Mouse (Mus musculus) MEL (cell line): ENCODE data around the gene Mtf2. TPM values are rescaled to one million over a fixed set of nuclear protein-coding genes. Genes with fewer than 3 reads are reported as not detected.

ENCODE experiments used
- DNase-seq: peaks from one replicate; pipeline ENCODE4 v3.0.0; 2011; ENCODE audit warnings: low read depth, low spot score
- H3K27ac ChIP-seq: 2 replicates; pipeline ENCODE4 v1.5.1; 2012; ENCODE audit warnings: low read depth, mild to moderate bottlenecking, control low read depth, low read length, moderate library complexity; ENCODE audit not compliant: control insufficient read depth
- H3K27me3 ChIP-seq, 2 experiments: fragments of 150-350 bp in 1 of 2; sonication (generic) in 1 of 2; 2 replicates each; pipeline ENCODE4 v1.6.1; 2012; ENCODE audit warnings: low read length in 2 of 2, mild to moderate bottlenecking in 2 of 2, improper control_type of control experiment in 1 of 2, moderate library complexity in 1 of 2; ENCODE audit not compliant: insufficient read depth in 2 of 2, control insufficient read depth in 1 of 2
- H3K36me3 ChIP-seq, 2 experiments: 2 replicates each; pipeline ENCODE4 v1.6.1; 2012 to 2014; ENCODE audit warnings: low read length in 2 of 2, improper control_type of control experiment in 1 of 2, inconsistent platforms in 1 of 2, mild to moderate bottlenecking in 1 of 2; ENCODE audit not compliant: insufficient read depth in 2 of 2, control insufficient read depth in 1 of 2
- H3K4me1 ChIP-seq, 2 experiments: fragments of 150-350 bp in 1 of 2; sonication (generic) in 1 of 2; 2 replicates each; pipeline ENCODE4 v1.6.1; 2012; ENCODE audit warnings: low read length in 2 of 2, improper control_type of control experiment in 1 of 2, mild to moderate bottlenecking in 1 of 2; ENCODE audit not compliant: insufficient read depth in 2 of 2, control insufficient read depth in 1 of 2
- H3K4me3 ChIP-seq, 2 experiments: fragments of 150-350 bp in 1 of 2; sonication (generic) in 1 of 2; 2 replicates each; pipeline ENCODE4 v1.5.1; 2012; ENCODE audit warnings: low read depth in 2 of 2, low read length in 2 of 2, mild to moderate bottlenecking in 2 of 2, moderate library complexity in 2 of 2, control low read depth in 1 of 2, improper control_type of control experiment in 1 of 2; ENCODE audit not compliant: control insufficient read depth in 1 of 2, insufficient read depth in 1 of 2
- H3K79me2 ChIP-seq: 2 replicates; pipeline ENCODE4 v1.6.1; 2012; ENCODE audit warnings: mild to moderate bottlenecking, low read length, moderate library complexity; ENCODE audit not compliant: control insufficient read depth, poor library complexity, insufficient read depth
- H3K9ac ChIP-seq: 2 replicates; pipeline ENCODE4 v1.6.1; 2012; ENCODE audit warnings: low read depth, mild to moderate bottlenecking, control low read depth, low read length, moderate library complexity; ENCODE audit not compliant: control insufficient read depth, poor library complexity, severe bottlenecking
- H3K9me3 ChIP-seq: fragments of 150-350 bp; sonication (generic); replicated peaks from 2 replicates; pipeline ENCODE4 v1.6.1; 2012; ENCODE audit warnings: mild to moderate bottlenecking, low read length, improper control_type of control experiment, moderate library complexity; ENCODE audit not compliant: insufficient read depth
- BHLHE40 ChIP-seq: IDR thresholded peaks from 2 replicates; pipeline ENCODE4 v1.6.1; 2012; ENCODE audit warnings: low read depth, mild to moderate bottlenecking, inconsistent platforms, low read length, improper control_type of control experiment, borderline replicate concordance
- CHD2 ChIP-seq: IDR thresholded peaks from 2 replicates; pipeline ENCODE4 v1.6.1; 2011; ENCODE audit warnings: low read length, improper control_type of control experiment
- ETS1 ChIP-seq: IDR thresholded peaks from 2 replicates; pipeline ENCODE4 v1.6.1; 2012; ENCODE audit warnings: low read depth, mild to moderate bottlenecking, inconsistent platforms, low read length, improper control_type of control experiment, moderate library complexity
- GABPA ChIP-seq: IDR thresholded peaks from 2 replicates; pipeline ENCODE4 v1.6.1; 2012; ENCODE audit warnings: low read depth, mild to moderate bottlenecking, inconsistent platforms, low read length, improper control_type of control experiment, moderate library complexity
- HCFC1 ChIP-seq: IDR thresholded peaks from 2 replicates; pipeline ENCODE4 v1.6.1; 2012; ENCODE audit warnings: low read depth, mild to moderate bottlenecking, inconsistent platforms, low read length, improper control_type of control experiment, moderate library complexity
- KAT2A ChIP-seq: conservative IDR thresholded peaks from 2 replicates; pipeline ENCODE4 v1.6.1; 2012; ENCODE audit warnings: low read depth, low read length, improper control_type of control experiment, inconsistent platforms
- MAFK ChIP-seq: IDR thresholded peaks from 2 replicates; pipeline ENCODE4 v1.6.1; 2011; ENCODE audit warnings: low read depth, mild to moderate bottlenecking, low read length, improper control_type of control experiment, borderline replicate concordance
- MAZ ChIP-seq: IDR thresholded peaks from 2 replicates; pipeline ENCODE4 v1.6.1; 2012; ENCODE audit warnings: low read depth, mild to moderate bottlenecking, inconsistent platforms, low read length, improper control_type of control experiment
- MYC ChIP-seq: IDR thresholded peaks from 2 replicates; pipeline ENCODE4 v1.6.1; 2011; ENCODE audit warnings: low read depth, mild to moderate bottlenecking, low read length, improper control_type of control experiment, moderate library complexity
- NRF1 ChIP-seq: IDR thresholded peaks from 2 replicates; pipeline ENCODE4 v1.6.1; 2014; ENCODE audit warnings: low read depth, mild to moderate bottlenecking, inconsistent platforms, low read length, improper control_type of control experiment, moderate library complexity; ENCODE audit not compliant: poor library complexity, insufficient read depth, severe bottlenecking
- POLR2AphosphoS2 ChIP-seq: IDR thresholded peaks from 2 replicates; pipeline ENCODE4 v1.6.1; 2011; ENCODE audit warnings: low read length, improper control_type of control experiment
- RAD21 ChIP-seq: IDR thresholded peaks from 2 replicates; pipeline ENCODE4 v1.6.1; 2011; ENCODE audit warnings: mild to moderate bottlenecking, low read depth, low read length, improper control_type of control experiment
- USF2 ChIP-seq, 2 experiments: IDR thresholded peaks; 2 replicates each; pipeline ENCODE4 v1.6.1; 2011 to 2012; ENCODE audit warnings: improper control_type of control experiment in 2 of 2, low read length in 2 of 2, borderline replicate concordance in 1 of 2, inconsistent platforms in 1 of 2, low read depth in 1 of 2, mild to moderate bottlenecking in 1 of 2; ENCODE audit not compliant: insufficient read depth in 1 of 2
- polyA plus RNA-seq, 2 experiments: library from polyadenylated mRNA; stranded (reverse) in 1 of 2; unstranded in 1 of 2; fragments of >175 nt in 1 of 2; fragments of >200 nt in 1 of 2; gene quantifications; 2 replicates each; pipeline versions ENCODE4 v1.2.1 to v1.2.4; 2012; ENCODE audit warnings: low replicate concordance in 2 of 2, low read depth in 1 of 2; ENCODE audit not compliant: insufficient read length in 2 of 2, insufficient read depth in 1 of 2, missing spikeins in 1 of 2
- total RNA-seq: library from RNA; depleted of rRNA; stranded (reverse); fragments of 300-350 nt; gene quantifications from 2 replicates; pipeline ENCODE4 v1.2.3, GENCODE M21; 2012

Gene Mtf2
- total and polyA plus RNA-seq, 3 experiments = 69.9 to 263 (median 99.7) TPM

DNA sequence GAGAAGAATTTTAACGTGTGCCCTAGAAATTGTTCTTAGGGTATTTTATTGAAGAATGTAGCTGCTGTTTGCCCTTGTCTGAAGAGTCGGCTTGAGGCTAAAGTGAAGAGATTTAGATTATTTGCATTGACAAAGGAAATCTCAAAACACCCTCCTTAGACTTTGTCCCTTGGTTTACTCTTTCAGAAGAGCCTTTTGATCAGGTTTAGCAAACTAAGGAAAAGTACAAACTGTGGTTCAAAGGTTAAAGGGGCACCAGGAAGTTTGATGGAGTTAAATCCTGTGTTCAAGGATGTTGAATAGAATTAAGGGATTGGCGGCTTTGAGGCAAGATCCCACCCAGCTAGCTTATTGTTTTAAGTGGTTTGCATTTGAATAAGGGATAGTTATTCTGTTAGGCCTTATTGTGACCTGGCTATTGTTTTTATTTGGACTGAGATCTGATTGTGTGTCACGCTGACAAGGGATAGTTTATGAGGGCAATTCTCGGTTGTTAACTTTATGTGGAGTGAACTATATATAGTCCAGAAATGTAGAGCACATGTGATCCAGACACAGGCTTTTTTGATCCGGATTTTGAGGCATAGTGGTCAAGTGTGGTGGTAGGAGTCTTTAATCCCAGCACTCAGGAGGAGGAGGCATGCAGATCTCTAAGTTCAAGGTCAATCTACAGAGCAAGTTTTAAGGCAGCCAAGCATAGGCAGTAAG is 11.5 kb downstream of the Mtf2 start:
- Histone ChIP-seq H3K4me1 (peaks cover 0 to 10% of the 10 kb centered on the region in 2 experiments; a peak in 3 of 4 replicates), H3K27ac (no peak overlapping the region), H3K9ac (no peak overlapping the region), H3K27me3 (no peaks in the 10 kb centered on the region), H3K4me3 (no peak overlapping the region), H3K36me3 (peaks cover 34 to 48% of the 10 kb centered on the region in 2 experiments), H3K79me2 (peaks cover 53% of the 10 kb centered on the region), H3K9me3 (no peaks in the 10 kb centered on the region)
- no peak for TF ChIP-seq MYC
- TF ChIP-seq RAD21 = no peak
- no peak for TF ChIP-seq CHD2
- TF ChIP-seq NRF1 = no peak
- TF ChIP-seq USF2 (IDR thresholded peaks at IDR 0.05; ENCODE audit: borderline replicate concordance in 1 of 2, insufficient read depth in 1 of 2, low read depth in 1 of 2, low read length in 2 of 2) = no peak
- no peak for TF ChIP-seq POLR2AphosphoS2
- no peak for TF ChIP-seq GABPA
- no peak for TF ChIP-seq KAT2A
- TF ChIP-seq MAZ = no peak
- TF ChIP-seq HCFC1 = no peak
- TF ChIP-seq ETS1 = no peak
- no peak for DNase-seq

- no peak overlapping the region for H3K27ac ChIP-seq
- no peaks in the 10 kb centered on the region for H3K9me3 ChIP-seq
- no peak overlapping the region for H3K9ac ChIP-seq
- peak; percentile 69 for DNase-seq
- H3K27me3 ChIP-seq = no peaks in the 10 kb centered on the region
- H3K4me1 ChIP-seq = peaks cover 0 to 10% of the 10 kb centered on the region in 2 experiments; a peak in 3 of 4 replicates
- TF ChIP-seq MAFK (peak; percentile 55; the same call in 1 of the 2 replicates), GABPA (peak; percentile 69; the same call in 1 of the 2 replicates), BHLHE40 (no peak)
- H3K4me3 ChIP-seq = no peak overlapping the region
- peaks cover 42 to 50% of the 10 kb centered on the region in 2 experiments for H3K36me3 ChIP-seq
- peaks cover 34% of the 10 kb centered on the region for H3K79me2 ChIP-seq
These were observed 14.1 kb downstream of the Mtf2 start for GRCm38 (mm10) chr5:108079603-108080002.
